ENCODE assay signal across 7 mouse cellular contexts in the genomic region with DNA sequence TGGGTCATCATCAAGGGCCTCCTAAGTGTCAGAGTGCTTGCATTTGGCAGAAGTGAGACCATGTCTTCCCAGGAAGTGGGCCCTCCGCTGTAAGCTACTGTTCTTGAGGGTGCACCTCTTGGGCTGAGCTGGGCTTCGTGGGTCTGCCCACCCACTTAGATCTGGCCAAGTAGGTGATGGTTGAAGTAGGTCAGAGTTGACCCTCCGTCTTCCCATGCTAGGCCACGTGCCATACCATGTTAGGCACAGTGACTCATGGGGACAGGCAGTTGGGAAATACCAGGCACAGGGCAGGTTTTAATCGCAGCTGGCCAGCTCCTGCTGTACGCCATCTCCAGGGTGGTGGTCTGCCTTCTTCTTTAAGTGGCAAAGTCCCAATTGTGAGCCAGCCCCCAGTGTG. TPM values are rescaled to one million over a fixed set of nuclear protein-coding genes. Genes with fewer than 3 reads are reported as not detected.
DNase-seq lines count a peak whose midpoint lies in the region; ATAC-seq and TF ChIP-seq lines count a peak whose summit lies in the region.

No protein-coding gene starts in this region.

- H3K36me3 ChIP-seq in kidney, adult 2 months (ENCODE audit: control insufficient read depth, insufficient read depth, low read length), result no peaks in the 10 kb centered on the region
- peaks cover 16% of the 10 kb centered on the region for H3K36me3 ChIP-seq in kidney, embryonic 16.5 days (ENCODE audit: insufficient read depth, low read length)
- H3K36me3 ChIP-seq in intestine, postnatal 0 days (ENCODE audit: control insufficient read depth, insufficient read depth), result peaks cover 32% of the 10 kb centered on the region

- H3K4me2 ChIP-seq in kidney, embryonic 16.5 days (replicated peaks; ENCODE audit: low read depth, low read length), result no peak overlapping the region
- peak overlapping the region; percentile 90 for H3K4me2 ChIP-seq in intestine, postnatal 0 days (replicated peaks; ENCODE audit: low read depth)

- no peak for ATAC-seq in kidney, embryonic 16.5 days (ENCODE audit: low FRiP score, low TSS enrichment)
- ATAC-seq in intestine, postnatal 0 days, result no peak

- no peaks in the 10 kb centered on the region for H3K27me3 ChIP-seq in kidney, adult 2 months (replicated peaks; ENCODE audit: control insufficient read depth, insufficient read depth, low read length)
- no peaks in the 10 kb centered on the region for H3K27me3 ChIP-seq in kidney, embryonic 16.5 days (ENCODE audit: insufficient read depth, low read length)
- H3K27me3 ChIP-seq in intestine, postnatal 0 days (replicated peaks; ENCODE audit: control insufficient read depth, insufficient read depth, low read length), result no peaks in the 10 kb centered on the region

- H3K27ac ChIP-seq in kidney, adult 2 months (ENCODE audit: insufficient read depth, low read depth, low read length), result peak overlapping the region; percentile 93
- no peak overlapping the region for H3K27ac ChIP-seq in kidney, embryonic 16.5 days (ENCODE audit: low read length)
- H3K27ac ChIP-seq in bone marrow macrophage, adult 2 months (ENCODE audit: insufficient read depth, low read depth, low read length), result peak overlapping the region; percentile 90
- 0 out of 2 replicates have a peak overlapping the region, but pooled peaks have one; percentile 95 for H3K27ac ChIP-seq in intestine, postnatal 0 days (ENCODE audit: low read depth, low read length)

- TF ChIP-seq CTCF in kidney, adult 2 months (conservative IDR thresholded peaks at IDR 0.05; ENCODE audit: insufficient read depth, insufficient read length, low read depth, low read length), result no peak
- TF ChIP-seq CTCF in bone marrow macrophage, adult 2 months (IDR thresholded peaks at IDR 0.05; ENCODE audit: low read depth, low read length), result no peak
- TF ChIP-seq CTCF in intestine, postnatal 0 days (IDR thresholded peaks at IDR 0.05; ENCODE audit: low read depth), result no peak

- no peak overlapping the region for H3K4me3 ChIP-seq in kidney, adult 2 months (ENCODE audit: insufficient read depth, low read depth, low read length)
- H3K4me3 ChIP-seq in kidney, embryonic 16.5 days (ENCODE audit: low read length), result no peak overlapping the region
- peak overlapping the region; percentile 85 for H3K4me3 ChIP-seq in bone marrow macrophage, adult 2 months (ENCODE audit: insufficient read depth, low read length)
- no peak overlapping the region for H3K4me3 ChIP-seq in intestine, postnatal 0 days (ENCODE audit: low read depth, low read length)

- no peak overlapping the region for H3K9ac ChIP-seq in kidney, embryonic 16.5 days (replicated peaks; ENCODE audit: low read length)
- no peak overlapping the region for H3K9ac ChIP-seq in intestine, postnatal 0 days (ENCODE audit: low read depth, low read length)

- WGBS in kidney, adult 2 months, result 68% methylated on average over 6 of the region's 6 CpGs
- WGBS in kidney, embryonic 16.5 days, result 87% methylated on average over 6 of the region's 6 CpGs
- 77% methylated on average over 6 of the region's 6 CpGs for WGBS in intestine, postnatal 0 days

- TF ChIP-seq POLR2A in kidney, adult 2 months (IDR thresholded peaks at IDR 0.05; ENCODE audit: low read depth, low read length), result no peak
- TF ChIP-seq POLR2A in bone marrow macrophage, adult 2 months (IDR thresholded peaks at IDR 0.05; ENCODE audit: borderline replicate concordance, low read depth, low read length), result no peak

- peaks cover 12% of the 10 kb centered on the region for H3K4me1 ChIP-seq in kidney, adult 2 months (ENCODE audit: control insufficient read depth, insufficient read depth, low read length)
- H3K4me1 ChIP-seq in kidney, embryonic 16.5 days (ENCODE audit: insufficient read depth, low read length), result peaks cover 20% of the 10 kb centered on the region
- peaks cover 45% of the 10 kb centered on the region for H3K4me1 ChIP-seq in bone marrow macrophage, adult 2 months (ENCODE audit: control insufficient read depth, insufficient read depth, low read length)
- H3K4me1 ChIP-seq in intestine, postnatal 0 days (replicated peaks; ENCODE audit: control insufficient read depth, insufficient read depth, low read length), result no peaks in the 10 kb centered on the region; the same call in 1 of the 2 replicates

- no peaks in the 10 kb centered on the region for H3K9me3 ChIP-seq in kidney, embryonic 16.5 days (ENCODE audit: low read length)
- H3K9me3 ChIP-seq in intestine, postnatal 0 days (ENCODE audit: control insufficient read depth), result no peaks in the 10 kb centered on the region

- no peak for DNase-seq in kidney, adult 2 months
- peak; percentile 85 for DNase-seq in adipocyte (ENCODE audit: low spot score)
- DNase-seq in retina, embryonic 14.5 days (ENCODE audit: low spot score), result no peak
- no peak for DNase-seq in c-Kit-positive CD71-positive TER-119-positive erythroid progenitor cells, embryonic 14.5 days (ENCODE audit: low spot score)

RNA-seq across cellular contexts. Expression of gene Pnpla2, which starts 1.7 kb away (rescaled TPM):
- polyA plus RNA-seq in kidney, adult 2 months (2012; rRNA removed), result 350 and 353 TPM in 2 replicates
- 47.0 and 51.5 TPM in 2 replicates for polyA plus RNA-seq in kidney, embryonic 16.5 days (2015; fragmentation: Nextera tagmentation; extraction: Ambion mirVana)
- polyA plus RNA-seq in bone marrow macrophage, adult 2 months (2012; ENCODE audit: insufficient read depth, insufficient read length, missing spikeins), result 92.9 and 94.0 TPM in 2 replicates
- 75.5 and 79.4 TPM in 2 replicates for polyA plus RNA-seq in intestine, postnatal 0 days (2015; fragmentation: Nextera tagmentation; extraction: Ambion mirVana)

RNA-seq across cellular contexts. Expression of gene Cracr2b, which starts 4.2 kb away (rescaled TPM):
- polyA plus RNA-seq in kidney, adult 2 months (2012; rRNA removed), result 15.3 and 22.2 TPM in 2 replicates
- polyA plus RNA-seq in kidney, embryonic 16.5 days (2015; fragmentation: Nextera tagmentation; extraction: Ambion mirVana), result 23.7 and 24.1 TPM in 2 replicates
- 66.8 and 69.6 TPM in 2 replicates for polyA plus RNA-seq in bone marrow macrophage, adult 2 months (2012; ENCODE audit: insufficient read depth, insufficient read length, missing spikeins)
- 12.6 and 12.7 TPM in 2 replicates for polyA plus RNA-seq in intestine, postnatal 0 days (2015; fragmentation: Nextera tagmentation; extraction: Ambion mirVana)

RNA-seq across cellular contexts. Expression of gene Rplp2, which starts 9.6 kb away (rescaled TPM):
- 423 and 734 TPM in 2 replicates for polyA plus RNA-seq in kidney, adult 2 months (2012; rRNA removed)
- 1,055 and 1,146 TPM in 2 replicates for polyA plus RNA-seq in kidney, embryonic 16.5 days (2015; fragmentation: Nextera tagmentation; extraction: Ambion mirVana)
- polyA plus RNA-seq in bone marrow macrophage, adult 2 months (2012; ENCODE audit: insufficient read depth, insufficient read length, missing spikeins), result 2,115 and 2,403 TPM in 2 replicates
- 968 and 992 TPM in 2 replicates for polyA plus RNA-seq in intestine, postnatal 0 days (2015; fragmentation: Nextera tagmentation; extraction: Ambion mirVana)

RNA-seq across cellular contexts. Expression of gene Cd151, which starts 10.5 kb away (rescaled TPM):
- 274 and 343 TPM in 2 replicates for polyA plus RNA-seq in kidney, adult 2 months (2012; rRNA removed)
- 48.4 and 54.3 TPM in 2 replicates for polyA plus RNA-seq in kidney, embryonic 16.5 days (2015; fragmentation: Nextera tagmentation; extraction: Ambion mirVana)
- 49.5 and 57.9 TPM in 2 replicates for polyA plus RNA-seq in bone marrow macrophage, adult 2 months (2012; ENCODE audit: insufficient read depth, insufficient read length, missing spikeins)
- polyA plus RNA-seq in intestine, postnatal 0 days (2015; fragmentation: Nextera tagmentation; extraction: Ambion mirVana), result 27.6 and 29.3 TPM in 2 replicates

RNA-seq across cellular contexts. Expression of gene Pidd1, which starts 12.9 kb away (rescaled TPM):
- 4.5 and 5.2 TPM in 2 replicates for polyA plus RNA-seq in kidney, adult 2 months (2012; rRNA removed)
- 11.4 and 12.6 TPM in 2 replicates for polyA plus RNA-seq in kidney, embryonic 16.5 days (2015; fragmentation: Nextera tagmentation; extraction: Ambion mirVana)
- 4.0 and 5.6 TPM in 2 replicates for polyA plus RNA-seq in bone marrow macrophage, adult 2 months (2012; ENCODE audit: insufficient read depth, insufficient read length, missing spikeins)
- polyA plus RNA-seq in intestine, postnatal 0 days (2015; fragmentation: Nextera tagmentation; extraction: Ambion mirVana), result 1.4 and 1.6 TPM in 2 replicates
